Mouse (Mus musculus) spleen, postnatal 10 days (tissue): ENCODE results near the gene Cnksr3.

Experiments used
- DNase-seq, 2 experiments: peaks; one replicate each; pipeline ENCODE4 v3.0.0; 2021 to 2022; ENCODE audit warnings: low spot score in 2 of 2

The Cnksr3 gene

DNA sequence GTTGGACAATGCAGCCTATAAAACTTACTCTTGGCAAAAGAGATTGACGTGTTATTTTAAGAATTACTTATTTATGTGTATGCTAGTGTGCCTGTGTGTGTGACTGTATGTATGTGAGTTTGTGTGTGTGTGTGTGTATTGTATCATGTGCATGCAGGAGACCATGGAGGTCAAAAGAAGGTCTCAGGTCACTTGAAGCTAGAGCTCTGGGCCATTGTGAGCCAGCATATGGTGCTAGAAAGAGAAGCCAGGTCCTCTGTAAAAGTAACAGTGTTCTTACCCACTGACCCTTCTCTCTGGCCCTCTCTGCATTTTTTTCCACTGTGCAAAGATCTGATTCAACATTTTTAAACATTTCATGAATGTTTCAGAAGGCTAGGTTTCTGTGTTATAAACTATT lies 134.1 kb downstream of the Cnksr3 start:
- no peak for DNase-seq

DNA sequence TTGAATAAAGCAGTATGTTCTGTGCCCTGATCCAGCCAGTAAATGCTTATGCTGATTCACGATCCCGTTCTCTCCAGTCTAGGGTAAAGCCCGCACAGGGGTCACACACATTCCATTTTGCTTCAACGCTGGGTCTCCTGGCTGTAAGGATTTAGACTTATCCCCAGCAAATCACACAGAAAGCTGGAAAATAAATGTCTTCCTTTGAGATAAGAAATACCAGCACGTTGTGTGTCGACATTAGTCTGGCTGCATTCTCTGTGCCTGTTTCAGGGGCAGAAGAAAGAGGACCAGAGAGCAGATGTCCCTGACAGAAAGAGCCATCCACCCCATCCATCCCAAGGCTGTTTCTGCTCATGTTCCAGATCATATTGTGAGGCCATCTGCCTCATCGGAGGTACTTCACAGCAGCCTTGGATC lies 134.6 kb downstream of the Cnksr3 start:
- no peak for DNase-seq

DNA sequence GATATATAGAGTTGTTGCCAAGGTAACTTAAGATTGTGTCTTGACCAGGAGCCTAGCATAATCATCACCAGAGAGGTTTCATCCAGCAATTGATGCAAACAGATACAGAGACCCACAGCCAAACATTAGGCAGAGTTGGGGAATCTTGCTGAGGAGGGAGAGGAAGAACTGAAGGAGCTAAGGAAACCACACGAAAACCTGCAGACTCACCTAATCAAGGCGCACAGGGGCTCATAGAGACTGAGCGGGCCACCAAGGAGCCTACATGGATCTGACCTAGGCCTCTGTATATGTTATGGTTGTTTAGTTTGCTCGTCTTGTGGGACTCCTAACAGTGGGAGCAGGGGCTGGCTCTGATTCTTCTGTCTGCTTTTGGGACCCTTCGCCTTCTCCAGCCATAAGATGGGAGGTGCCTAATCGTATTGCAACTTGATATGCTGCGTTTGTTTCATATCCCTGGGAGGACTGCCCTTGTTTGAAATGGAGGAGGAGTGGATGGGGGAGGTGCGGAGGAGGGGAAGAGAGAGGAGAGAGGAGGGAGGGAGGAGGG lies 135.3 kb downstream of the Cnksr3 start:
- no peak for DNase-seq

DNA sequence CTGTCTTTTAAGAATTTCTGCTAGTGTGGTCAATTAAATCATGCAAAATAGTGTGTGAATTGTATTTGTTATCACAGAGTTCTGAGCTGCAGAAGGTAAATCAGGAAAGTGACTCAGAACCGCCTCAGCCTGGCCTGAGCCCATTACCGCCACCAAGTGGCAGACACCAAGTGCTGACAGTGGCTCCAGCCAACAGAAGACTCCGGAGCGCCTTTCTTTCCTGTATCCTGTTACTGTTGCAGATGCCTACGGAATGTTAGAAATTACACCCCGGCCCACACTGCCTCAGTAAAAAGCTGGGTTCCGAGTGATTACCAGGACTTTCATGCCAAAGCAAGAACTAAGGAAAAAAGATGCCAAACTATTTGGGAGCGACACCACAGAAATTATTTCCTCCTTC lies 135.8 kb downstream of the Cnksr3 start:
- DNase-seq, result peak; percentile 24 to 66

DNA sequence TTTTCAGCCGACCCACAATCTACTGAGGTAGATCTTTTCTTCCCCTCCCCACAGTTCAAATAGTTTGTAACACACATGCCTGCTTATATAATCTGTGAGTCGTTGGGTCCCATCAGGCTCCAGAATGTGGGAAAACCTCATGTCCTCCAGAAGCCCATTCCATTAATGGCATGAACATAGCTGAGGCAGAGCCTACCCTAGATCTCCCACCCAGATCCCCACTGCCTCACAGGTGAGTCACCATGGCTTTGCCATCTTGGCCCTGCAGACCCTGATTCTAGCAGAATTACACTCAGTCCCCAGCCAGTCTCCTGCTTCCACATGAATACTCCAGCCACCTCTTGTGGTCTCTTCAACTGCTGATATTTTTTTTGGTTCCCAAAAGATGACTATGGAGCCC lies 136.4 kb downstream of the Cnksr3 start:
- no peak for DNase-seq

DNA sequence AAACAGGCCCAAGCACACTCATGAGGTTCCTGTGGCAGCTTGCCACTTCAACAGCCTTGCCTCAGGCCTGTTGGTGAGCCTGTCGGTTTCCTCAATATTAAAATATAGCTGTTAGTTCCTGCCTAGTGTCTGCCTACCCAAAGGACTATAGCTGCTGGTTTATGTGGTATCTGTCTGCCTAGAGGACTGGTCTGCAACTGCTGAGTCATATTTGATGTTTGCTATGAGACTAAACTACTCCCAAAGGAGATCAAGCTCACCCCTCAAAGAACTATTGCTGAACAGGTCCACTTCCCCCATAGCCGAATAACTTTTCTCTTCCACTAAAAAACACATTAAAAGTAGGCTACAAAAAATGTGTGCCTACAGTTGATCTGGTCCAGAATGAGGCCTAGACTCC lies 137.8 kb downstream of the Cnksr3 start:
- no peak for DNase-seq

DNA sequence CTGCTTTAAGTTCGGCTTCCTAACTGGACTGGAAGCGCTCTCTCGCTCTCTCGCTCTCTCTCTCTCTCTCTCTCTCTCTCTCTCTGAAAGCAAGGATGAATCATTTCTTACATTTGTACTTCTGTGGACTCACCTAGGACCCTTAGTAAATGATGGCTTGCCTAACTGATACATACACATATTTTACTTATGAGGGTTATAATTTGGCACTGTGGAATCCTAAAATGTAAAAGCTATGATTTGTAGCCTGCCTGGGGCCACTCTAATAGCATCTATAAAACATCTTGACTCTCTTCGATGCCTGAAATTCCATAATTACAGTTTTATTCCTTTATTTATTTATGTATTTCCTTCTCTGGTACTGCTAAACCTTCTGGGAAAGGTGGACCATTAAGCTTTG lies 141.1 kb downstream of the Cnksr3 start:
- DNase-seq, result no peak

DNA sequence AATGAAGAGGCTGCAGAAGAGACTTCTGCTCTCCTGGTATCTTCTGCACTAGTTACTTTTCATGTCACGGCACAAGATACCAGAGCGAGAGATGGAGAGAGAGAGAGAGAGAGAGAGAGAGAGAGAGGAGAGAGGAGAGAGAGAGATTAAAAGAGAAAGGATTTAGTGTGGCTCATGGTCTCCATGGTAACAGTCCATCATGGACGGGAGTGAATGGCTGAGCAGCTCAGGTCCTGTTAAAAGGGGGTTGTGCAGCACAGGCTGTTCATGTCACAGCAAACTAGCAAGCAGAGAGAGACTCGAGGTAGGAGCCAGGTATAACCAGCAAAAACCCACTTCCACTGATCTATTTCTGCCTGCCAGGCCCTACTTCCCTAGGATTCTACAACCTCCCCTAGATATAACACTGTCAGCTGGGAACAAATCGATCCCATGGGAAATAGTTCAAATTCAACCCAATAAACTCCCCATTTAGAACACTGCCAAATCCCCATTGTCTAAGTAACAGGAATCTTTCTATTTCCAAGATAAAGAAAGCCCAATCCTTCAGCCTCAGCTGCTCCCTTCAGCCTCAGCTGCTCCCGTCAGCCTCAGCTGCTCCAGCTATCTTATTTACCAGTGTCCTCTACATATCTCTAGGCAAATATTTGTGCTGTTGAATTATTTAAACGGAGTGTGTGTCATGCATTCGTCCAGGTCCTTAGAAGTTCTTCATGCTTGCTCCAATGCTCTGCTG lies 141.8 kb downstream of the Cnksr3 start:
- DNase-seq, result no peak

DNA sequence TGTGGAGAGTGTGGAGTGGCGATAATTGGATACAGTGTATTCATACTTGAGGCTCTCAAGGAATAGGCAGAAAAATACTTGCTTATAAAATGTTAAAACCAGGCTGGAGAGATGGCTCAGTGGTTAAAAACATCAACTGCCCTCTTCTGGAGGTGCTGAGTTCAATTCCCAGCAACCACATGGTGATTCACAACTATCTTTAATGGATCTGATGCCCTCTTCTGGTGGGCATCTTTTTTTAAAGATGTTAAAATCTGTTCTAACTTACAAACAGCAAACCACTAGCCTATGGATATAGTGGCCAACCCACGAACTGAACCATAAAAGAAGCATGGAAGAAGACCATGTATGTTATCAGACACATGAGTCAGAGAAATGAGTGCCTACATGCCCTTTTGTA lies 142.9 kb downstream of the Cnksr3 start:
- no peak for DNase-seq
